Mouse (Mus musculus) G1E (cell line): ENCODE measurements around the gene Vangl2. TPM values are rescaled to one million over a fixed set of nuclear protein-coding genes. Genes with fewer than 3 reads are reported as not detected.

ENCODE experiments used
- ATAC-seq: 2 replicates; pipeline ENCODE4 v1.8.0; 2016; ENCODE audit warnings: mild to moderate bottlenecking; ENCODE audit not compliant: insufficient number of reproducible peaks, poor library complexity, low FRiP score, severe bottlenecking; ENCODE audit errors: extremely low read depth
- DNase-seq: peaks from one replicate; pipeline ENCODE4 v3.0.0; 2012; ENCODE audit warnings: low spot score
- H3K27me3 ChIP-seq: 2 replicates; pipeline ENCODE4 v1.6.1; 2012; ENCODE audit warnings: mild to moderate bottlenecking, low read length, inconsistent platforms; ENCODE audit not compliant: insufficient read depth
- H3K36me3 ChIP-seq: replicated peaks from 2 replicates; pipeline ENCODE3; 2012; ENCODE audit warnings: mild to moderate bottlenecking, inconsistent platforms
- H3K4me1 ChIP-seq: 2 replicates; pipeline ENCODE4 v1.6.1; 2012; ENCODE audit warnings: low read depth, low read length, inconsistent platforms, mixed read lengths; ENCODE audit not compliant: insufficient read depth
- H3K4me3 ChIP-seq: 2 replicates; pipeline ENCODE4 v1.5.1; 2012; ENCODE audit warnings: low read depth, mild to moderate bottlenecking, inconsistent platforms, low read length, moderate library complexity, mixed read lengths
- H3K9me3 ChIP-seq: replicated peaks from 2 replicates; pipeline ENCODE4 v1.6.1; 2012; ENCODE audit warnings: inconsistent platforms
- CTCF ChIP-seq: IDR thresholded peaks from 2 replicates; pipeline ENCODE4 v1.5.1; 2012; ENCODE audit warnings: low read depth, low read length, inconsistent platforms, mixed read lengths
- GATA1 ChIP-seq: IDR thresholded peaks from 2 replicates; pipeline ENCODE4 v1.6.1; 2012; ENCODE audit warnings: borderline replicate concordance, low read length, inconsistent platforms, mixed read lengths
- GATA2 ChIP-seq: IDR thresholded peaks from 2 replicates; pipeline ENCODE4 v1.6.1; 2012; ENCODE audit warnings: low read depth, low read length, inconsistent platforms, borderline replicate concordance
- POLR2AphosphoS5 ChIP-seq: IDR thresholded peaks from 2 replicates; pipeline ENCODE4 v1.6.1; 2012; ENCODE audit warnings: low read depth, low read length, inconsistent platforms; ENCODE audit not compliant: insufficient replicate concordance
- TAL1 ChIP-seq: conservative IDR thresholded peaks from 2 replicates; pipeline ENCODE4 v1.6.1; 2012; ENCODE audit warnings: low read depth, low read length, inconsistent platforms, mixed read lengths
- polyA plus RNA-seq: library from polyadenylated mRNA; stranded (reverse); fragments of >175 nt; gene quantifications from 2 replicates; pipeline ENCODE4 v1.2.3, GENCODE M21; 2012
- total RNA-seq, 2 experiments: library from RNA; stranded (forward) in 1 of 2; stranded (reverse) in 1 of 2; fragments of 200-1000 nt in 1 of 2; fragments of >200 nt in 1 of 2; fragmentation: Nextera tagmentation in 1 of 2; gene quantifications; 2 replicates each; pipeline ENCODE4 v1.2.3; 2014 to 2017

Vangl2 gene
- total and polyA plus RNA-seq, 3 experiments: 0.05 TPM; not detected in 2

GRCm38 (mm10) chr1:172057491-172057921, 29.3 kb upstream of the Vangl2 start, which contains the start of gene Nhlh1:
TSS of gene Nhlh1 (minus strand) at chr1:172057573.
- H3K4me3 ChIP-seq: no peak within 1 kb of the TSS
- peaks cover 31% of the 10 kb centered on the region for H3K27me3 ChIP-seq
- H3K9me3 ChIP-seq: no peaks in the 10 kb centered on the region
- peaks cover 5% of the 10 kb centered on the region for H3K4me1 ChIP-seq
- ATAC-seq (no peak), DNase-seq (no peak)
- TF ChIP-seq POLR2AphosphoS5 (no peak), GATA2 (no peak), TAL1 (no peak), GATA1 (no peak), CTCF (no peak)
- no peaks in the 10 kb centered on the region for H3K36me3 ChIP-seq

GRCm38 (mm10) chr1:172056251-172056650, 28.0 kb upstream of the Vangl2 start:
- Histone ChIP-seq H3K9me3 (no peaks in the 10 kb centered on the region), H3K27me3 (peaks cover 28% of the 10 kb centered on the region), H3K4me3 (no peak overlapping the region), H3K4me1 (peaks cover under 1% of the 10 kb centered on the region; the same call in 1 of the 2 replicates), H3K36me3 (no peaks in the 10 kb centered on the region)
- DNase-seq: no peak
- no peak for TF ChIP-seq POLR2AphosphoS5
- ATAC-seq: no peak

GRCm38 (mm10) chr1:172053541-172054440, 25.5 kb upstream of the Vangl2 start:
- H3K27me3 ChIP-seq: peaks cover 21% of the 10 kb centered on the region
- H3K4me3 ChIP-seq: no peak overlapping the region
- DNase-seq (no peak), ATAC-seq (no peak)
- peaks cover 4% of the 10 kb centered on the region for H3K4me1 ChIP-seq
- H3K36me3 ChIP-seq: no peaks in the 10 kb centered on the region
- no peaks in the 10 kb centered on the region for H3K9me3 ChIP-seq
- no peak for TF ChIP-seq GATA2
- TF ChIP-seq TAL1: no peak
- TF ChIP-seq GATA1: no peak
- TF ChIP-seq CTCF: no peak
- TF ChIP-seq POLR2AphosphoS5: no peak

GRCm38 (mm10) chr1:172052766-172053279, 24.6 kb upstream of the Vangl2 start:
- Histone ChIP-seq H3K4me3 (no peak overlapping the region), H3K9me3 (no peaks in the 10 kb centered on the region), H3K36me3 (no peaks in the 10 kb centered on the region), H3K4me1 (peaks cover 8% of the 10 kb centered on the region), H3K27me3 (peaks cover 15% of the 10 kb centered on the region)
- DNase-seq: no peak
- ATAC-seq: no peak
- TF ChIP-seq TAL1: no peak
- no peak for TF ChIP-seq CTCF
- no peak for TF ChIP-seq GATA1
- TF ChIP-seq GATA2: no peak
- TF ChIP-seq POLR2AphosphoS5: no peak

GRCm38 (mm10) chr1:172049131-172049782, 21.0 kb upstream of the Vangl2 start:
- ATAC-seq (no peak), DNase-seq (no peak)
- H3K36me3 ChIP-seq: no peaks in the 10 kb centered on the region
- no peak overlapping the region; the same call in 1 of the 2 replicates for H3K4me3 ChIP-seq
- H3K9me3 ChIP-seq: no peaks in the 10 kb centered on the region
- TF ChIP-seq CTCF (no peak), GATA2 (no peak), GATA1 (no peak), POLR2AphosphoS5 (no peak), TAL1 (no peak)
- H3K27me3 ChIP-seq: peaks cover 6% of the 10 kb centered on the region; the same call in 1 of the 2 replicates
- H3K4me1 ChIP-seq: peaks cover 8% of the 10 kb centered on the region

GRCm38 (mm10) chr1:172048241-172048734, 20.0 kb upstream of the Vangl2 start:
- Histone ChIP-seq H3K9me3 (no peaks in the 10 kb centered on the region), H3K27me3 (peaks cover 2% of the 10 kb centered on the region; the same call in 1 of the 2 replicates), H3K36me3 (no peaks in the 10 kb centered on the region), H3K4me1 (peaks cover 8% of the 10 kb centered on the region), H3K4me3 (no peak overlapping the region)
- no peak for DNase-seq
- no peak for TF ChIP-seq GATA2
- no peak for TF ChIP-seq CTCF
- no peak for TF ChIP-seq POLR2AphosphoS5
- no peak for TF ChIP-seq GATA1
- TF ChIP-seq TAL1: no peak
- no peak for ATAC-seq
